Mouse (Mus musculus) brain, embryonic 14.5 days (tissue): ENCODE results near the gene Olfr283.

ENCODE experiments used
- CTCF ChIP-seq: fragments of 200-500 bp; IDR thresholded peaks from 2 replicates; pipeline ENCODE4 v1.5.1; 2012; ENCODE audit warnings: inconsistent platforms, mild to moderate bottlenecking, moderate library complexity, borderline replicate concordance; ENCODE audit not compliant: insufficient read depth, insufficient read length; ENCODE audit errors: extremely low read depth
- POLR2A ChIP-seq: fragments of 200-500 bp; IDR thresholded peaks from 2 replicates; pipeline ENCODE4 v1.6.1; 2012; ENCODE audit warnings: mild to moderate bottlenecking, inconsistent platforms, borderline replicate concordance; ENCODE audit not compliant: poor library complexity, insufficient read depth, insufficient read length, severe bottlenecking; ENCODE audit errors: extremely low read depth

- no peak for TF ChIP-seq CTCF
- no peak for TF ChIP-seq POLR2A
Observed at GRCm38 (mm10) chr15:98424753-98425152, 44.0 kb upstream of the Olfr283 start.
